Mouse (Mus musculus) midbrain, embryonic 10.5 days (tissue): Measurements from ENCODE around the gene Xcl1. TPM values are rescaled to one million over a fixed set of nuclear protein-coding genes. Genes with fewer than 3 reads are reported as not detected.
"Not testable (repeated sequence)": the region's sequence is repeated elsewhere in the genome, so short reads cannot be mapped to it uniquely, and the experiment has no call there.

Source experiments
- DNase-seq: peaks from one replicate; pipeline ENCODE4 v3.0.0-alpha.2; 2017; ENCODE audit warnings: low spot score
- H3K27ac ChIP-seq: fragments of 300-500 bp; sonication (generic); replicated peaks from 2 replicates; pipeline ENCODE4 v1.5.1; 2016; ENCODE audit warnings: mild to moderate bottlenecking
- H3K27me3 ChIP-seq: fragments of 300-500 bp; sonication (generic); 2 replicates; pipeline ENCODE4 v1.6.1; 2016; ENCODE audit warnings: low read depth, mild to moderate bottlenecking; ENCODE audit not compliant: poor library complexity, severe bottlenecking
- H3K36me3 ChIP-seq: fragments of 300-500 bp; sonication (generic); 2 replicates; pipeline ENCODE4 v1.6.1; 2016; ENCODE audit warnings: mild to moderate bottlenecking, moderate library complexity
- H3K4me1 ChIP-seq: fragments of 300-500 bp; sonication (generic); 2 replicates; pipeline ENCODE4 v1.6.1; 2016
- H3K4me3 ChIP-seq: fragments of 300-500 bp; sonication (generic); 2 replicates; pipeline ENCODE4 v1.5.1; 2016; ENCODE audit warnings: mild to moderate bottlenecking, moderate library complexity
- H3K9me3 ChIP-seq: fragments of 300-500 bp; sonication (generic); replicated peaks from 2 replicates; pipeline ENCODE4 v1.6.1; 2016; ENCODE audit warnings: mild to moderate bottlenecking
- WGBS: fragments of 180-500 bp; shearing (Covaris S2); methylation state at CpG from one replicate; pipeline ENCODE4 v1.1.7; 2016; 5-methylcytosine and 5-hydroxymethylcytosine counted together
- polyA plus RNA-seq: library from polyadenylated mRNA; unstranded; fragments of >200 nt; fragmentation: Nextera tagmentation; extraction: Ambion mirVana; gene quantifications from 2 replicates; pipeline ENCODE4 v1.2.1, GENCODE M21; 2016

Gene Xcl1
- polyA plus RNA-seq, result not detected in 2 replicates

GRCm38 (mm10) chr1:164935477-164936044 is at the start of gene Xcl1:
Xcl1 (minus strand) TSS chr1:164935527.
- Histone ChIP-seq H3K4me1 (no peaks in the 10 kb centered on the region), H3K27me3 (no peaks in the 10 kb centered on the region), H3K4me3 (no peak within 1 kb of the TSS), H3K27ac (no peak within 1 kb of the TSS), H3K9me3 (no peaks in the 10 kb centered on the region), H3K36me3 (no peaks in the 10 kb centered on the region)
- WGBS, result 85% methylated on average over 9 of the region's 9 CpGs
- no peak for DNase-seq

- H3K4me1 ChIP-seq, DNase-seq, H3K27me3 ChIP-seq, H3K36me3 ChIP-seq, H3K27ac ChIP-seq, H3K4me3 ChIP-seq: not testable (repeated sequence)
- WGBS, result 90% methylated on average over 10 of the region's 10 CpGs
- H3K9me3 ChIP-seq, result peaks cover 18% of the 10 kb centered on the region; the same call in 1 of the 2 replicates
Observed at GRCm38 (mm10) chr1:164984681-164985080, 49.4 kb upstream of the Xcl1 start.

- Histone ChIP-seq H3K4me1 (peaks cover 11% of the 10 kb centered on the region), H3K27ac (no peak overlapping the region), H3K36me3 (no peaks in the 10 kb centered on the region), H3K9me3 (no peaks in the 10 kb centered on the region), H3K27me3 (no peaks in the 10 kb centered on the region), H3K4me3 (no peak overlapping the region)
- no peak for DNase-seq
Observed at GRCm38 (mm10) chr1:164977351-164977750, 42.0 kb upstream of the Xcl1 start.

- Histone ChIP-seq H3K4me1 (peaks cover 11% of the 10 kb centered on the region), H3K36me3 (no peaks in the 10 kb centered on the region), H3K4me3 (no peak overlapping the region), H3K27ac (no peak overlapping the region), H3K27me3 (no peaks in the 10 kb centered on the region), H3K9me3 (no peaks in the 10 kb centered on the region)
- DNase-seq, result no peak
- 80% methylated on average over 7 of the region's 7 CpGs for WGBS
Observed at GRCm38 (mm10) chr1:164975729-164976128, 40.4 kb upstream of the Xcl1 start.

- 86% methylated on average over 3 of the region's 3 CpGs for WGBS
- Histone ChIP-seq H3K36me3 (no peaks in the 10 kb centered on the region), H3K9me3 (no peaks in the 10 kb centered on the region), H3K27me3 (no peaks in the 10 kb centered on the region), H3K4me1 (peaks cover 11% of the 10 kb centered on the region), H3K27ac (no peak overlapping the region), H3K4me3 (no peak overlapping the region)
- DNase-seq, result no peak
Observed at GRCm38 (mm10) chr1:164975276-164975675, 39.9 kb upstream of the Xcl1 start.

- no peak overlapping the region for H3K4me3 ChIP-seq
- 0 out of 2 replicates have a peak overlapping the region, but pooled peaks have one; percentile 39 for H3K27ac ChIP-seq
- peaks cover 11% of the 10 kb centered on the region for H3K4me1 ChIP-seq
- no peaks in the 10 kb centered on the region for H3K9me3 ChIP-seq
- H3K27me3 ChIP-seq, result no peaks in the 10 kb centered on the region
- no peaks in the 10 kb centered on the region for H3K36me3 ChIP-seq
- peak; percentile 37 for DNase-seq
- 14% methylated on average over 3 of the region's 3 CpGs for WGBS
Observed at GRCm38 (mm10) chr1:164973790-164974189, 38.5 kb upstream of the Xcl1 start.

GRCm38 (mm10) chr1:164973341-164973740 is 38.0 kb upstream of the Xcl1 start:
- WGBS, result 86% methylated on average over 1 of the region's 1 CpGs
- Histone ChIP-seq H3K27ac (no peak overlapping the region), H3K36me3 (no peaks in the 10 kb centered on the region), H3K9me3 (no peaks in the 10 kb centered on the region), H3K4me1 (peaks cover 11% of the 10 kb centered on the region), H3K4me3 (no peak overlapping the region), H3K27me3 (no peaks in the 10 kb centered on the region)
- no peak for DNase-seq

GRCm38 (mm10) chr1:164972744-164973143 is 37.4 kb upstream of the Xcl1 start:
- DNase-seq, result no peak
- H3K27me3 ChIP-seq, result no peaks in the 10 kb centered on the region
- H3K27ac ChIP-seq, result 0 out of 2 replicates have a peak overlapping the region, but pooled peaks have one; percentile 14
- no peaks in the 10 kb centered on the region for H3K9me3 ChIP-seq
- no peaks in the 10 kb centered on the region for H3K36me3 ChIP-seq
- H3K4me3 ChIP-seq, result no peak overlapping the region
- H3K4me1 ChIP-seq, result peaks cover 11% of the 10 kb centered on the region
- 90% methylated on average over 5 of the region's 5 CpGs for WGBS

GRCm38 (mm10) chr1:164966095-164966698 is 30.9 kb upstream of the Xcl1 start:
- no peak overlapping the region for H3K27ac ChIP-seq
- no peak for DNase-seq
- no peaks in the 10 kb centered on the region for H3K36me3 ChIP-seq
- H3K4me3 ChIP-seq, result no peak overlapping the region
- H3K27me3 ChIP-seq, result peaks cover 10% of the 10 kb centered on the region; the same call in 1 of the 2 replicates
- no peaks in the 10 kb centered on the region for H3K9me3 ChIP-seq
- 54% methylated on average over 8 of the region's 8 CpGs for WGBS
- H3K4me1 ChIP-seq, result no peaks in the 10 kb centered on the region

- H3K4me1 ChIP-seq, result peaks cover 12% of the 10 kb centered on the region
- DNase-seq, result no peak
- peaks cover 17% of the 10 kb centered on the region; the same call in 1 of the 2 replicates for H3K27me3 ChIP-seq
- H3K27ac ChIP-seq, result no peak overlapping the region
- H3K36me3 ChIP-seq, result no peaks in the 10 kb centered on the region
- 72% methylated on average over 2 of the region's 2 CpGs for WGBS
- H3K4me3 ChIP-seq, result no peak overlapping the region
- H3K9me3 ChIP-seq, result no peaks in the 10 kb centered on the region
Observed at GRCm38 (mm10) chr1:164960610-164961009, 25.3 kb upstream of the Xcl1 start.

GRCm38 (mm10) chr1:164959787-164960385 is 24.6 kb upstream of the Xcl1 start:
- no peak overlapping the region for H3K4me3 ChIP-seq
- WGBS, result 40% methylated on average over 11 of the region's 11 CpGs

GRCm38 (mm10) chr1:164959160-164959559 is 23.8 kb upstream of the Xcl1 start:
- peaks cover 17% of the 10 kb centered on the region; the same call in 1 of the 2 replicates for H3K27me3 ChIP-seq
- WGBS, result 89% methylated on average over 3 of the region's 3 CpGs
- H3K4me3 ChIP-seq, result no peak overlapping the region
- peaks cover 12% of the 10 kb centered on the region for H3K4me1 ChIP-seq
- H3K36me3 ChIP-seq, result no peaks in the 10 kb centered on the region
- H3K9me3 ChIP-seq, result no peaks in the 10 kb centered on the region
- H3K27ac ChIP-seq, result no peak overlapping the region
- DNase-seq, result no peak

More at GRCm38 (mm10) chr1:164959787-164960385, 24.6 kb upstream of the Xcl1 start:
- H3K4me1 ChIP-seq, result peaks cover 12% of the 10 kb centered on the region
- DNase-seq, result no peak
- H3K27me3 ChIP-seq, result peaks cover 17% of the 10 kb centered on the region; the same call in 1 of the 2 replicates
- H3K9me3 ChIP-seq, result no peaks in the 10 kb centered on the region
- H3K27ac ChIP-seq, result no peak overlapping the region; the same call in 1 of the 2 replicates
- no peaks in the 10 kb centered on the region for H3K36me3 ChIP-seq

GRCm38 (mm10) chr1:164957974-164958373 is 22.6 kb upstream of the Xcl1 start:
- 91% methylated on average over 3 of the region's 3 CpGs for WGBS
- no peak for DNase-seq
- Histone ChIP-seq H3K27ac (no peak overlapping the region), H3K9me3 (no peaks in the 10 kb centered on the region), H3K4me3 (no peak overlapping the region), H3K36me3 (no peaks in the 10 kb centered on the region), H3K27me3 (peaks cover 17% of the 10 kb centered on the region; the same call in 1 of the 2 replicates), H3K4me1 (peaks cover 12% of the 10 kb centered on the region)
